Mouse (Mus musculus) A20 (cell line): ENCODE measurements around the gene Flad1.
A peak's percentile ranks its signal among the peaks of the same experiment; 100 is the strongest.

ENCODE experiments used
- DNase-seq: peaks from one replicate; pipeline ENCODE4 v3.0.0-alpha.2; 2011; ENCODE audit warnings: low read depth, low spot score

Flad1 gene

DNA sequence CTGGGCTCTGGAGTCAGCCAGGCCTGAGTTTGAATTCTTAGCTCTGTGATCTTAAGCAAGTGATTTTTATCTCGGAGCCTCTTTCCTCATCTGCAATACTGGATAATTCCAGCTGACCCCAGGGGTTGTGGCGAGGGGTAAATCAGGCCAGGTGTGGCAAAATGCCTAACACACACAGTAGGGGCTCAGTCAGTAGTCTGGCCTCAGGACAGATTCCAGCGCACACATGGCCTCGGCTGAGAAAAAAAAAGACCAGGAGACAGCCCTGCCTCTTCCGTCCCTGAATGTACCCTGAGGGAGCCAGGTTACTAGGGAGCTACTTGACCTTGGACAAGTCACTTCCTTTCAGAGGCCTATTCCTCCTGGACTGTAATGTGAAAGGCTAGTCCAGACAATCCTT is 28.7 kb downstream of the Flad1 start:
- no peak for DNase-seq

GRCm38 (mm10) chr3:89382033-89382882 is 29.4 kb downstream of the Flad1 start:
- no peak for DNase-seq

- DNase-seq, result no peak
Observed at GRCm38 (mm10) chr3:89381233-89381632, 30.4 kb downstream of the Flad1 start.

- DNase-seq, result no peak
Observed at GRCm38 (mm10) chr3:89380711-89381110, 31.0 kb downstream of the Flad1 start.

- DNase-seq, result no peak
Observed at GRCm38 (mm10) chr3:89380291-89380690, 31.4 kb downstream of the Flad1 start.

DNA sequence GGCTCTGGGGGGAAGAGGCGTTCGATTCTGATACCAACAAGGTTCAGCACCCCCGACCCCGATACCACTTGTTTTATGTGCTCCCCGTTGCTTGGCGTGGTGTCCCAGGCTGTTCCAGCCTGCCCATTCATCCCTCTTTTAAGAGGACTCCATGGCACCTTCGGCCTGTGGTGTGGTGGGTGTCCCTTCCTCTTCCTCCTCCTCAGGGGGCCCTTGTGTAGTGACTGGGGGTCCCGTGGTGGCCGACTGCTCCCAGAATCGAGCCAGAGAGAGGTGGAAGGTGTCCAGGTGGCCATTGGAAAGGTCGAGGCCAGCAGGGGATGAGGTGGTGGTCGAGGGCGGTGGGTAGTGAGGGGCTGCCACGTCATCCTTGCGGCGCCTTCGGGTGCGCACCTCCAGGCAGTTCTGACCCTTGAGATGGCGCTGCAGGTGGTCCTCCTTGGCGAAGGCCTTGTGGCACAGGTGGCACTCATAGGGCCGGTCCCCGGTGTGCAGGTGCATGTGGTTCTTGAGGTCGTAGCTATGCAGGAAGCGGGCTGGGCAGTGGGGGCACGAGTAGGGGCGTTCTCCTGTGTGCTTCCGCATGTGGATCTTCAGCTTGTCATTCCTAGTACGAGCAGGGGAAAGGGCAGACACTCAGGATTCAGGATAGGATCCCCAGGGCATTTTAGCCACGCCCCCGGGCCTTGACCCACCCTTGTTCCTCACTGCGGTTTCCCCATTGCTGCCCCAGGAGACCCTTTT is 32.1 kb downstream of the Flad1 start:
- DNase-seq, result no peak

- peak; percentile 69 for DNase-seq
Observed at GRCm38 (mm10) chr3:89378394-89379067, 33.1 kb downstream of the Flad1 start.

GRCm38 (mm10) chr3:89377831-89378230 is 33.8 kb downstream of the Flad1 start:
- no peak for DNase-seq

DNA sequence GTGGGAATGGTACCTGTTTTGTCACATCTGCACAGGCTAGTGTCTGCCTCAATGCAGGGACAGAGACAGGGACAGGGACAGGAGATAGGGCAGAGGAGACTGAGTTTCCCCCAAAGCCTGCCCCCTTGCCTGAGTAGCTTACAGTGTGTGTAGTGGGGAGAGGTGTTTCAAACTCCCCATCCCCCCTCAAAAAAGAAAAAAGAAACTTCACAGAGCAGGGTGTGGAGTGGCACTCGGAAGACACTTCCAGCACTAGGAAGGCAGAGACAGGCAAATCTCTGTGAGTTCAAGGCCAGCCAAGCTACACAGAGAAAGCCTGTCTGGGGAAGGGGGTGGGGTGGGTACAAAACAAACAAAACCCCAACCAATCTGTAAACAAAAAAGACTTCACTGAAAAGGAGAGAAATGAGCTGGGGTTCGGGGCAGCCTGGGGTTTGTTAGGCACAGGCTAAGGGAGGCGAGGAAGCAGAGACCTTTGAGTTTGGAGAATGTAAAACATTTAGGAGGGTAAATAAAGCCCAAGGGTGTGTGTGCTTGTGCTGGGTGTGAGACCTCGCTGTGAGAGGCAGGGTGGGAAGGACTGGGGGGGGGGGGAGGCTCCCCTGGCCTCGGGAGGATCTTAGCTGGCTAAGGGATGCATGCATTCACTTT is 38.0 kb downstream of the Flad1 start:
- DNase-seq, result no peak

DNA sequence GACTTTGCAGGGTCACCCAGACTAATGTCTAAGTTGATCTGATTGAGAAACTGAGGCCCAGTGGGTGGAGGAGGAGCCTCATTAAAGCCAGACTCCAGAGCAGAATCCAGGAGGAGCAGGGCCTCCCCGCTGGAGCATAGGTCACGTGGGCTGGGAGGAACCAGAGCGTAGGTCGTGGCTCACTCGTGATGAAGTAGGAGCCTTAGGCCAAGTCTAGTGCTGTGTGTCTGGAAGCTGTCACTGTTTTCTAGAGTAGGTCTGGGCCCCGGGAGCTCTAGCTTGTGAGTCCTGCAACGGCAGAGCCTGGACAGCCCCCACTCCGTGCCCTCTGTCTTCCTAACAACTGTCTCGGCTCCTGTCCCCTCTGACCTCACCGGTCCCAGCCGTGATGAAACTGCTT is 44.3 kb downstream of the Flad1 start:
- no peak for DNase-seq

GRCm38 (mm10) chr3:89365486-89366414 is 45.9 kb downstream of the Flad1 start:
- no peak for DNase-seq

DNA sequence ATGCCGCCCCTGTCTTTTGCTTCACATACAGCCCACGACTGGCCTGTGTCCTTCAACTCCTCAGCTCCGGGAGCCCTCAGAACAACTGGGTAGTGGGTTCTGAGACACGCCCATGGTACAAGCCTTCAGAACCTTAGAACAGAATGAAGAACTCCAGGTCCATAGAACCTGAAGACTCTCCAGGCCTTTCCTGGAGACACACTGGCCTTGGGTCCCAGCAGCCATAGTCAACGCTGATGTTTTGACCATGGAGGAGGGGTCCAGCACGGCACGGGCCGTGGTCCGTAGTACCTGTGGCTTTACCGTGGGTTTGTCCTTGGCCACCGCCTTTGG is 46.6 kb downstream of the Flad1 start, which contains the start of gene Dcst1:
Dcst1 (minus strand) TSS at position 101 of the 333 bp plus-strand sequence.
- DNase-seq, result no peak

DNA sequence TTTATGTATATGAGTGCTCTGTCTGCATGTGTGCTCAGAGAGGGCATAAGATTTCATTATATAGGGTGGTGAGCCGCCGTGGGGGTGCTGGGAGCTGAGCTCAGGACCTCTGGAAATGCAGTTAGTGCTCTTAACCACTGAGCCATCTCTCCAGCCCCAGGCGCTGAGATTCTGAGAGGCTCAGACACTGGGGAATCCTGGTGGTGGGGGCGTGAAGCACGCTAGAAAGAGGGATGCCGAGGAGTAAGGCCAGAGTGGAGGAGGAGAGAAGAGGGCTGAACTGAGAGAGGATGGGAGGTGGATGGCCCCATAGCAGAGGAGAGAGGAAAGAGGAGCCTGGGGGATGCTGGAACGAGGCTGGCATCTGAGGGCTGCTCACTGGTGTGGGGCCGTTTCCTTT is 47.0 kb downstream of the Flad1 start:
- no peak for DNase-seq

DNA sequence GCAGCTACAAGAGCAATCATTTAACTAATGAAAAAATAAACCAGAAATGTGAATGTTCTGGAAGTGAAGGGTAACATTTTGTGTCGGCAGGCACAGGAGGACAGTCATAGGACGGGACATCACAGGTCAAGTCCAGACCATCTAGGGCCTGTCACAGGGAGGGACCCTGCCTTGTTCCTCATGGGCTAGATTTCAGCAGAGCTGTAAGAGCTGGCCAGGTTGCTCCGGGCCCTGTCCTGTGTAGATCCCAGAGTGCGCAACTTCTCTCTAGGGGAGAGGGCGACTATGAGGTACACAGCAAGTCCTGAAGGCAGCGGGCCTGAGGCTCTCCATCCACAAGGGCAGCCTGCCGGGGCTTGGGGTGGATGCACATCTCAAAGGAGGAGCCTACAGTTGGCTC is 50.0 kb downstream of the Flad1 start, which contains the start of gene Dcst2:
Dcst2 (plus strand) TSS at position 301 of the 400 bp plus-strand sequence.
- no peak for DNase-seq

GRCm38 (mm10) chr3:89360237-89360636 is 51.4 kb downstream of the Flad1 start:
- peak; percentile 23 for DNase-seq

DNA sequence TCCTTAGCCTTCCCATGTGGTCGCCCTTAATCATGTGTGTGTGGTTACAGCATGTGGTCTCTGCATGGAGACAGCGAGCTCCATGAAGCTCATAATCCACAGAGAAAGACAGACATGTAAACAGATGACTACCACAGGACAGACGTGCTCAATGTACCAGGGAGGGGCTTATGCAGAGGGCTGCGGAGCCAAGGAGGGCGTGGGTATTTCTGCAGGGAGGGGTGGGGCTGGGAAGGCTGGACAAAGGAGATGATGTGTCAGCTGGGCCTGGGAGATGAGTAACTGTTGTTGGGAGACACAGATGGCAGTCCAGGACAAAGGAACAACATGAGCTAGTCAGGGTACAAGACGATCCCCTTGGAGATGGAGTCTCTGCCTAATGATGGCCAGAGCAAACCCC is 52.0 kb downstream of the Flad1 start:
- DNase-seq, result no peak

GRCm38 (mm10) chr3:89356029-89356428 is 55.6 kb downstream of the Flad1 start:
- DNase-seq, result no peak

DNA sequence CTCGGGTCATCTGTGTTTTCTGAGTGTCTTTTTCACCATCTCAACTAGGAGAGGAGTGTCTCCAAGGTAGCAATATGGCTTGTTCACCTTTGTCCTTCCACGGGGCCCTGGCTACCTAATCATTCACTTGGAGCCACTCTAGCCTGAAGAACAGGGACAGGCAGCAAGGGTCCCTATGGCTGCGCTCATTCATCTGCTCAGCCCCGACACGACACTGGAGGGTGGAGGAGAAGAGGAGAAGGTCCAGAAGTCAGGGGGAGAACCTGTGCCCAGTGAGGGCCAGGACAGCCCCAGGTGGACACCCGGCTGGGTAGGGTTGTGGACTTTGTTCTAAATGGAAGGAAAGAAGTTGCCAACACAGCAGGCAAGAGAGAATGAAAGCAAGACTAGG is 56.2 kb downstream of the Flad1 start:
- no peak for DNase-seq

DNA sequence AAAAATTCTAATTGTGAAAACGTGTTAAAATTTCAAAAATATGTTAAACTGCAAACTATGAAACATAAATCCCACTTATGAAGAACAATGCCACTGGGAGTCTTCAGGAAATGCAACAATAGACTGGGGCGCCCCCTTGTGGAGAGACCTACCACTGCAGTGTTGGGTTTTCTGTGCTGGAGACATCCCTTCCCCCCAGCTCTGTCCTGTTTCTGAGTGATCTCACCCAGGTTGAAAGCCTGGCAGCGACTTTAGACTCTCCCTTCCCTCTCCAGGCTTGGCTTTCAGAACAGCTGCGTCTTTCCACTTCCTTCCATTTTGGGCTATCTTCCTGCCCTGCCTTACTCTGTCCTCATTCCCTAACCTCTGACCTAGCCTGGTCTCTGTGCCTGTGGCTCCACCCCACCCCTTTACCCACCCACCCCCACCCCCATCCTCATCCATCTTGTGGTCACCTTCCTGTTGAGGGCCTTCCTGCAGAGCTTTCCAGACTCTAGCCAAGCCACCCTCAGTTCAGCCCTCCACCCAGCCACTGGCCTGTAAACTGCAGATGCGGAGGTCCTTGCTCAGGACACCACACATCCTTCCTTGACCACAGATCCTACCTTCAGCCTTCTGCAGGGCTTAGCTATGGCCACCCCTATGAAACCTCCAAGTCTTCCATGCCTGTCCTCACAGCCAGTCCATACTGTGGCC is 56.7 kb downstream of the Flad1 start:
- peak; percentile 67 for DNase-seq

DNA sequence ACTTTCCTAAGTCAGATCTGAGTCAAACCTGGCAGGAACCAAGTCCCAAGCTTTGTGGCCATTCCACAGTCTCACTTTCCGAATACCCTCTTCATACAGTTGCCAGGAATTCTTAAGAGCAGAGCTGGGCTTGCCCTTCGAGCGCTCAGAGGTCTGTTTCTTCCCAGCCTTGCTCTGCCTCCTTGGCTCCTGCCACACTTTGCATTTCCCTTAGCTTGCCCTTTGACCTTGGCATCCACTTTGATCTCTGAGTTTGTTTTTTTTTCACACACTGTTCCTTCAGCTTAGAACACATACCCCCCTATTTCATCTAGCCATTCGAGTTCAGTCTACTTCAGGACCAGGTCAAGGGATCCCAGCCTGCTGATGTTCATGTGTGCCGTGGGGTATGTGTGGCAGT is 60.4 kb downstream of the Flad1 start:
- DNase-seq, result no peak
